ENCODE assay signal across 8 mouse cellular contexts in genomic region chr4:103120874-103121389, GRCm38 (mm10). TPM values are rescaled to one million over a fixed set of nuclear protein-coding genes. Genes with fewer than 3 reads are reported as not detected.
DNase-seq lines count a peak whose midpoint lies in the region; ATAC-seq and TF ChIP-seq lines count a peak whose summit lies in the region.

No protein-coding gene starts in this region.

- no peak for DNase-seq in layer of hippocampus, adult 2 months (ENCODE audit: low spot score in 2 of 2)
- DNase-seq in layer of hippocampus, adult 8-10 months (ENCODE audit: low spot score in 2 of 2): no peak
- peak; percentile 23 for DNase-seq in c-Kit-positive CD71-positive TER-119-positive erythroid progenitor cells, embryonic 14.5 days (ENCODE audit: low spot score)
- DNase-seq in naive thymus-derived CD4-positive, alpha-beta T cell, adult 2 months (ENCODE audit: low read depth): peak; percentile 31
- DNase-seq in retina, embryonic 14.5 days (ENCODE audit: low spot score): no peak
- no peak for DNase-seq in left cerebral cortex, postnatal 25 days (ENCODE audit: low spot score in 2 of 2)

- ATAC-seq in inflammation-experienced regulatory T-cells, adult 6 months: peak; percentile 8
- no peak for ATAC-seq in frontal cortex, adult (ENCODE audit: low TSS enrichment)

- intact Hi-C loops in left cerebral cortex, postnatal 25 days (cut with DNase I): no loop called here

- H3K4me3 ChIP-seq in layer of hippocampus, adult 2 months: no peak overlapping the region; the same call in 1 of the 2 replicates

- TF ChIP-seq CTCF in layer of hippocampus, adult 2 months (conservative IDR thresholded peaks at IDR 0.05): no peak

- 0 out of 2 replicates have a peak overlapping the region, but pooled peaks have one; percentile 15 for H3K27ac ChIP-seq in layer of hippocampus, adult 2 months

RNA-seq across cellular contexts. Expression of gene Wdr78, which starts 6.6 kb away (rescaled TPM):
- total RNA-seq in layer of hippocampus, adult 2 months (2021): 10 to 100 TPM; 13.9 to 15.8 TPM
- total RNA-seq in layer of hippocampus, adult 8-10 months (2022): 10 to 100 TPM; 10.5 to 22.2 (median 13.9) TPM
- 1 to 10 TPM; 1.2 to 2.1 (median 1.4) TPM for polyA plus RNA-seq in inflammation-experienced regulatory T-cells, adult 6 months (2017; shearing (Covaris generic))
- total RNA-seq in left cerebral cortex, postnatal 25 days (2021): 10 to 100 TPM; 13.0 to 16.5 TPM

RNA-seq across cellular contexts. Expression of gene Mier1, which starts 6.7 kb away (rescaled TPM):
- total RNA-seq in layer of hippocampus, adult 2 months (2021): 10 to 100 TPM; 51.5 to 55.3 TPM
- 10 to 100 TPM; 44.4 to 56.1 (median 51.3) TPM for total RNA-seq in layer of hippocampus, adult 8-10 months (2022)
- polyA plus RNA-seq in inflammation-experienced regulatory T-cells, adult 6 months (2017; shearing (Covaris generic)): 10 to 100 TPM; 67.5 to 88.1 (median 83.0) TPM
- 10 to 100 TPM; 39.1 to 42.7 TPM for total RNA-seq in left cerebral cortex, postnatal 25 days (2021)

Comparison
In these comparisons a context has a peak if more than half of its experiments do, and no peak if none do; other contexts are left out.
1. DNase-seq: peak in c-Kit-positive CD71-positive TER-119-positive erythroid progenitor cells, embryonic 14.5 days (single experiment) and naive thymus-derived CD4-positive, alpha-beta T cell, adult 2 months (single experiment); none in layer of hippocampus, adult 2 months (0 of 2), layer of hippocampus, adult 8-10 months (0 of 2), retina, embryonic 14.5 days (single experiment) and left cerebral cortex, postnatal 25 days (0 of 2).